Comparison of ENCODE assay signal across 9 mouse cellular contexts in the genomic region with DNA sequence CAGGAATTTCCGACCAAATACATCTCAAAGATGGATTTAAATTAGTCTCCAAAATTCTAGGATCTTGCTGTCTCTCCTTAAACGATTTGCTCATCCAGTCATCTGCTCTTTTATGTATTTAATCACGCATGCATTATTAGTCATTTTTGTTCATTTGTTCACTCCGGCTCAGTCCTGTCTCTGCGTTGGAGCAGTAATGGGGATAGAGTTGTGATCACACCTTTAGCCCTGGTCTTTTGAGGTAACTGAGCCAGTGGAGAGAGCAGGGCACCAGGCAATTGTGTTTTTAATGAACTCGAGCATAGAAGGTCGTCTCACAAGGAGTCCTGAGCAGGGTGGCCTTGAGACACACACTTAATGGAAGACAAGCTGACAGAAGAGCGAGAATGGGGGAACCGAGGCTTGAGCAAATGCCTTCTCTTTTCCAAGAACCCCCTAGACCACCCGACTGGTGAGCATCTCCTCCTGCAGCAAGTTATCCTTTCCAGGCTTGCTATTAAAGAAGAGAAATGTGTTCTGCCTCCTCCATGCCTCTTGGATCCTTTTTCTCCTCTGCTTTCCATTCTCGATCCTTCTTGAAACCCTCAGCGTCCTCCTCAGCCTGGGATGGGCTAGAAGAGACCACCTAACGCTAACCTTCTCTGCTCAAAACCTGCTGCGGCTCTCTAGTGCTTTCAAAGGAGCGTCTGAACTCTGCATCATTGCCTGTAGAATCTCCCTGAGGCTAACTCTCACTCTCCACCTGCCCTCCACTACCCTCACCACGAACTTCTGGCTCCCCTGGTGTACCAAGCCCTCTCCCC. TPM values are rescaled to one million over a fixed set of nuclear protein-coding genes. Genes with fewer than 3 reads are reported as not detected.
DNase-seq lines count a peak whose midpoint lies in the region; ATAC-seq and TF ChIP-seq lines count a peak whose summit lies in the region.
"Had no signal": no experiment of that assay in that cellular context is flagged by ENCODE, and none has a peak within 500 bp of the region (broad histone marks: within the 10 kb centered on the region; RNA-seq: fewer than 3 reads in every experiment).

No protein-coding gene starts in this region.

- no peak for TF ChIP-seq CTCF in heart, adult 2 months (IDR thresholded peaks at IDR 0.05)
- no peak for TF ChIP-seq CTCF in MEL (IDR thresholded peaks at IDR 0.05 in 2 of 3, conservative IDR thresholded peaks at IDR 0.05 in 1 of 3; ENCODE audit: control insufficient read depth in 1 of 3, insufficient read depth in 1 of 3, low read depth in 2 of 3, low read length in 3 of 3, poor library complexity in 1 of 3, severe bottlenecking in 1 of 3)

- H3K4me3 ChIP-seq in heart, adult 2 months = peak overlapping the region; percentile 52; the same call in 1 of the 2 replicates
- H3K4me3 ChIP-seq in MEL (ENCODE audit: control insufficient read depth in 1 of 2, insufficient read depth in 1 of 2, low read depth in 2 of 2, low read length in 2 of 2) = peak overlapping the region in 1 of 2 experiments; percentile 21; a peak in 2 of 4 replicates
- H3K4me3 ChIP-seq in hindbrain, embryonic 10.5 days = peak overlapping the region; percentile 51
- peak overlapping the region; percentile 15 for H3K4me3 ChIP-seq in midbrain, embryonic 11.5 days (ENCODE audit: low read depth, low read length)

- intact Hi-C loops in heart, adult 2 months (cut with DNase I) = no loop called here

- H3K79me2 ChIP-seq in heart, adult 2 months (replicated peaks; ENCODE audit: control insufficient read depth, insufficient read depth, low read length) = no peaks in the 10 kb centered on the region
- no peaks in the 10 kb centered on the region for H3K79me2 ChIP-seq in MEL (ENCODE audit: control insufficient read depth, insufficient read depth, low read length, poor library complexity)

- 23% methylated on average over 16 of the region's 16 CpGs for WGBS in heart, adult 2 months
- WGBS in hindbrain, embryonic 10.5 days = 12% methylated on average over 16 of the region's 16 CpGs
- WGBS in midbrain, embryonic 11.5 days = 8% methylated on average over 16 of the region's 16 CpGs

- H3K4me1 ChIP-seq in heart, adult 2 months (ENCODE audit: control insufficient read depth, insufficient read depth, low read length) = peaks cover 2% of the 10 kb centered on the region
- peaks cover 3 to 12% of the 10 kb centered on the region in 2 experiments; a peak in 3 of 4 replicates for H3K4me1 ChIP-seq in MEL (ENCODE audit: control insufficient read depth in 1 of 2, insufficient read depth in 2 of 2, low read length in 2 of 2)
- H3K4me1 ChIP-seq in hindbrain, embryonic 10.5 days (replicated peaks) = peaks cover 37% of the 10 kb centered on the region
- peaks cover 12% of the 10 kb centered on the region for H3K4me1 ChIP-seq in midbrain, embryonic 11.5 days (ENCODE audit: control insufficient read depth, insufficient read depth, low read length)

- peak overlapping the region; percentile 95 for H3K27ac ChIP-seq in heart, adult 2 months
- no peak overlapping the region for H3K27ac ChIP-seq in MEL (ENCODE audit: control insufficient read depth, low read depth, low read length)
- no peak overlapping the region for H3K27ac ChIP-seq in hindbrain, embryonic 10.5 days
- H3K27ac ChIP-seq in midbrain, embryonic 11.5 days (ENCODE audit: low read depth, low read length) = no peak overlapping the region

- H3K27me3 ChIP-seq in heart, adult 2 months (ENCODE audit: control insufficient read depth, insufficient read depth, low read length) = no peaks in the 10 kb centered on the region
- H3K27me3 ChIP-seq in MEL (ENCODE audit: control insufficient read depth in 1 of 2, insufficient read depth in 2 of 2, low read length in 2 of 2) = no peaks in the 10 kb centered on the region
- H3K27me3 ChIP-seq in hindbrain, embryonic 10.5 days (ENCODE audit: insufficient read depth, poor library complexity, severe bottlenecking) = peaks cover 55% of the 10 kb centered on the region
- peaks cover 49% of the 10 kb centered on the region for H3K27me3 ChIP-seq in midbrain, embryonic 11.5 days (ENCODE audit: control insufficient read depth, insufficient read depth, low read length)

- no peak for TF ChIP-seq RAD21 in MEL (IDR thresholded peaks at IDR 0.05; ENCODE audit: low read depth, low read length)

- TF ChIP-seq POLR2A in heart, adult 2 months (IDR thresholded peaks at IDR 0.05; ENCODE audit: insufficient read depth, low read depth, low read length) = no peak
- TF ChIP-seq POLR2A in MEL (IDR thresholded peaks at IDR 0.05; ENCODE audit: control insufficient read depth in 1 of 2, insufficient read depth in 1 of 2, low read depth in 1 of 2, low read length in 2 of 2, poor library complexity in 1 of 2) = no peak

- peak overlapping the region; percentile 34 for H3K4me2 ChIP-seq in midbrain, embryonic 11.5 days

- H3K36me3 ChIP-seq in heart, adult 2 months (ENCODE audit: control insufficient read depth, insufficient read depth, low read length) = no peaks in the 10 kb centered on the region
- H3K36me3 ChIP-seq in MEL (ENCODE audit: control insufficient read depth in 1 of 2, insufficient read depth in 2 of 2, low read length in 2 of 2) = peaks cover 0 to 4% of the 10 kb centered on the region in 2 experiments; a peak in 1 of 4 replicates
- no peaks in the 10 kb centered on the region for H3K36me3 ChIP-seq in hindbrain, embryonic 10.5 days
- H3K36me3 ChIP-seq in midbrain, embryonic 11.5 days (ENCODE audit: control insufficient read depth, insufficient read depth, low read length) = no peaks in the 10 kb centered on the region

- no peak overlapping the region; the same call in 1 of the 2 replicates for H3K9ac ChIP-seq in heart, adult 2 months (ENCODE audit: low read depth, low read length)
- H3K9ac ChIP-seq in MEL (ENCODE audit: control insufficient read depth, low read depth, low read length, poor library complexity, severe bottlenecking) = peak overlapping the region; percentile 40
- peak overlapping the region; percentile 34; the same call in 1 of the 2 replicates for H3K9ac ChIP-seq in midbrain, embryonic 11.5 days (ENCODE audit: low read length)

- no peaks in the 10 kb centered on the region for H3K9me3 ChIP-seq in MEL (replicated peaks; ENCODE audit: insufficient read depth, low read length)
- H3K9me3 ChIP-seq in hindbrain, embryonic 10.5 days = no peaks in the 10 kb centered on the region
- no peaks in the 10 kb centered on the region for H3K9me3 ChIP-seq in midbrain, embryonic 11.5 days (ENCODE audit: control insufficient read depth, low read length)

- no peak for ATAC-seq in midbrain, embryonic 11.5 days (ENCODE audit: low FRiP score)

- no peak for TF ChIP-seq EP300 in heart, adult 2 months (IDR thresholded peaks at IDR 0.05; ENCODE audit: insufficient read depth, low read depth, low read length)
- TF ChIP-seq EP300 in MEL (IDR thresholded peaks at IDR 0.05; ENCODE audit: low read depth in 1 of 2, low read length in 2 of 2) = no peak

- no peak for DNase-seq in heart, adult 2 months
- no peak for DNase-seq in heart, adult 8-10 months (ENCODE audit: low spot score)
- no peak for DNase-seq in MEL (ENCODE audit: low read depth, low spot score)
- DNase-seq in hindbrain, embryonic 10.5 days (ENCODE audit: low spot score) = peak; percentile 16
- peak; percentile 89 for DNase-seq in midbrain, embryonic 11.5 days (ENCODE audit: low spot score, missing footprints)
- no peak for DNase-seq in frontal cortex, postnatal 25 days (ENCODE audit: low spot score in 2 of 2)
- no peak for DNase-seq in embryo, embryonic 10.5 days (ENCODE audit: low spot score)
- DNase-seq in urinary bladder, postnatal 14 days (ENCODE audit: low spot score) = no peak

RNA-seq across cellular contexts. Expression of a gene that starts 8.2 kb away (rescaled TPM):
- total RNA-seq in heart, adult 2 months (2021) = 1 to 10 TPM in 1 of 2 experiments, under 1 TPM in 1; 0.89 to 1.1 TPM
- polyA plus RNA-seq in heart, adult 2 months (2012; rRNA removed) = 0.94 and 1.1 TPM in 2 replicates
- 1 to 10 TPM; 1.2 to 9.8 (median 5.1) TPM for total RNA-seq in heart, adult 8-10 months (2022)
- total RNA-seq in MEL (2012; rRNA removed) = 0.04 and 0.10 TPM in 2 replicates
- under 1 TPM in 1 of 2 experiments, not detected in 1; 0.49 TPM for polyA plus RNA-seq in MEL (2012; ENCODE audit: insufficient read depth in 1 of 2, insufficient read length in 2 of 2, low read depth in 1 of 2, low replicate concordance in 2 of 2, missing spikeins in 1 of 2)
- not detected in 2 replicates for polyA plus RNA-seq in hindbrain, embryonic 10.5 days (2016; fragmentation: Nextera tagmentation; extraction: Ambion mirVana)
- 0.04 TPM in 1 of 2 replicates, not detected in the other for polyA plus RNA-seq in midbrain, embryonic 11.5 days (2014; fragmentation: Nextera tagmentation; extraction: Ambion mirVana)

RNA-seq across cellular contexts. Expression of a gene that starts 19.2 kb away (rescaled TPM):
- total RNA-seq in heart, adult 2 months (2021) = 100 to 1,000 TPM; 114 to 136 TPM
- polyA plus RNA-seq in heart, adult 2 months (2012; rRNA removed) = 273 and 340 TPM in 2 replicates
- total RNA-seq in heart, adult 8-10 months (2022) = 100 to 1,000 TPM; 137 to 160 (median 149) TPM
- total RNA-seq in MEL (2012; rRNA removed) = 0.27 and 0.52 TPM in 2 replicates
- 1 to 10 TPM in 1 of 2 experiments, not detected in 1; 1.4 TPM for polyA plus RNA-seq in MEL (2012; ENCODE audit: insufficient read depth in 1 of 2, insufficient read length in 2 of 2, low read depth in 1 of 2, low replicate concordance in 2 of 2, missing spikeins in 1 of 2)
- 37.3 and 67.8 TPM in 2 replicates for polyA plus RNA-seq in hindbrain, embryonic 10.5 days (2016; fragmentation: Nextera tagmentation; extraction: Ambion mirVana)
- 48.5 and 53.2 TPM in 2 replicates for polyA plus RNA-seq in midbrain, embryonic 11.5 days (2014; fragmentation: Nextera tagmentation; extraction: Ambion mirVana)

RNA-seq across cellular contexts. Expression of a gene that starts 21.8 kb away (rescaled TPM):
- under 1 TPM in 1 of 2 experiments, not detected in 1; 0.21 TPM for total RNA-seq in heart, adult 2 months (2021)
- 0.09 and 0.33 TPM in 2 replicates for polyA plus RNA-seq in heart, adult 2 months (2012; rRNA removed)
- total RNA-seq in heart, adult 8-10 months (2022) = not detected
- total RNA-seq in MEL (2012; rRNA removed) = not detected in 2 replicates
- not detected for polyA plus RNA-seq in MEL (2012; ENCODE audit: insufficient read depth in 1 of 2, insufficient read length in 2 of 2, low read depth in 1 of 2, low replicate concordance in 2 of 2, missing spikeins in 1 of 2)
- 0.30 and 0.42 TPM in 2 replicates for polyA plus RNA-seq in hindbrain, embryonic 10.5 days (2016; fragmentation: Nextera tagmentation; extraction: Ambion mirVana)
- polyA plus RNA-seq in midbrain, embryonic 11.5 days (2014; fragmentation: Nextera tagmentation; extraction: Ambion mirVana) = 0.18 and 0.50 TPM in 2 replicates
- polyA plus RNA-seq: macrophage had no signal

RNA-seq across cellular contexts. Expression of a gene that starts 30.0 kb away (rescaled TPM):
- 10 to 100 TPM; 25.1 to 30.8 TPM for total RNA-seq in heart, adult 2 months (2021)
- 43.3 and 51.5 TPM in 2 replicates for polyA plus RNA-seq in heart, adult 2 months (2012; rRNA removed)
- total RNA-seq in heart, adult 8-10 months (2022) = 10 to 100 TPM; 18.0 to 27.2 (median 24.3) TPM
- total RNA-seq in MEL (2012; rRNA removed) = 121 and 130 TPM in 2 replicates
- 100 to 1,000 TPM in 1 of 2 experiments, not detected in 1; 185 TPM for polyA plus RNA-seq in MEL (2012; ENCODE audit: insufficient read depth in 1 of 2, insufficient read length in 2 of 2, low read depth in 1 of 2, low replicate concordance in 2 of 2, missing spikeins in 1 of 2)
- polyA plus RNA-seq in hindbrain, embryonic 10.5 days (2016; fragmentation: Nextera tagmentation; extraction: Ambion mirVana) = 58.8 and 62.0 TPM in 2 replicates
- 46.0 and 46.9 TPM in 2 replicates for polyA plus RNA-seq in midbrain, embryonic 11.5 days (2014; fragmentation: Nextera tagmentation; extraction: Ambion mirVana)

RNA-seq across cellular contexts. Expression of a gene that starts 42.9 kb away (rescaled TPM):
- total RNA-seq in heart, adult 2 months (2021) = 10 to 100 TPM; 46.8 to 48.6 TPM
- polyA plus RNA-seq in heart, adult 2 months (2012; rRNA removed) = 47.1 and 49.1 TPM in 2 replicates
- total RNA-seq in heart, adult 8-10 months (2022) = 10 to 100 TPM; 39.8 to 46.9 (median 44.4) TPM
- 22.2 and 25.9 TPM in 2 replicates for total RNA-seq in MEL (2012; rRNA removed)
- 10 to 100 TPM in 1 of 2 experiments, not detected in 1; 37.5 TPM for polyA plus RNA-seq in MEL (2012; ENCODE audit: insufficient read depth in 1 of 2, insufficient read length in 2 of 2, low read depth in 1 of 2, low replicate concordance in 2 of 2, missing spikeins in 1 of 2)
- 106 and 128 TPM in 2 replicates for polyA plus RNA-seq in hindbrain, embryonic 10.5 days (2016; fragmentation: Nextera tagmentation; extraction: Ambion mirVana)
- 111 and 118 TPM in 2 replicates for polyA plus RNA-seq in midbrain, embryonic 11.5 days (2014; fragmentation: Nextera tagmentation; extraction: Ambion mirVana)

Comparison
In these comparisons a context has a peak if more than half of its experiments do, and no peak if none do; other contexts are left out.
1. DNase-seq: peak in hindbrain, embryonic 10.5 days (single experiment) and midbrain, embryonic 11.5 days (single experiment); none in heart, adult 2 months (0 of 2), heart, adult 8-10 months (single experiment), MEL (single experiment), frontal cortex, postnatal 25 days (0 of 2), embryo, embryonic 10.5 days (single experiment) and urinary bladder, postnatal 14 days (single experiment).
2. RNA of a gene that starts 19.2 kb away (polyA plus RNA-seq): 273 to 340 TPM in heart, adult 2 months, 37.3 to 67.8 TPM in hindbrain, embryonic 10.5 days and 48.5 to 53.2 TPM in midbrain, embryonic 11.5 days; 1.4 TPM in MEL; every median in the first group is over 10 times any median in the second.